Mouse (Mus musculus) ES-E14 (cell line): ENCODE results near the gene Gm8279. TPM values are rescaled to one million over a fixed set of nuclear protein-coding genes. Genes with fewer than 3 reads are reported as not detected.
"Not testable (repeated sequence)": the region's sequence is repeated elsewhere in the genome, so short reads cannot be mapped to it uniquely, and the experiment has no call there.

Experiments
- DNase-seq: peaks from one replicate; pipeline ENCODE4 v3.0.0-alpha.2; 2013; ENCODE audit warnings: low read depth, low spot score
- H3K27ac ChIP-seq: 2 replicates; pipeline ENCODE4 v1.5.1; 2012; ENCODE audit warnings: low read depth, mild to moderate bottlenecking, low read length, moderate library complexity, mixed read lengths; ENCODE audit not compliant: poor library complexity, insufficient read depth, severe bottlenecking
- H3K36me3 ChIP-seq: 2 replicates; pipeline ENCODE4 v1.6.1; 2012; ENCODE audit warnings: mild to moderate bottlenecking, low read length, moderate library complexity, mixed read lengths; ENCODE audit not compliant: control insufficient read depth, poor library complexity, insufficient read depth, severe bottlenecking
- H3K4me1 ChIP-seq, 2 experiments: fragments of 150-350 bp in 1 of 2; sonication (generic) in 1 of 2; 2 replicates each; pipeline ENCODE4 v1.6.1; 2012; ENCODE audit warnings: low read length in 2 of 2, mild to moderate bottlenecking in 1 of 2, mixed read lengths in 1 of 2; ENCODE audit not compliant: control insufficient read depth in 2 of 2, insufficient read depth in 2 of 2, poor library complexity in 1 of 2
- H3K4me3 ChIP-seq, 2 experiments: fragments of 150-350 bp in 1 of 2; sonication (generic) in 1 of 2; 2 replicates each; pipeline ENCODE4 v1.5.1; 2012; ENCODE audit warnings: low read length in 2 of 2, low read depth in 1 of 2, mild to moderate bottlenecking in 1 of 2, mixed read lengths in 1 of 2; ENCODE audit not compliant: insufficient read depth in 1 of 2, poor library complexity in 1 of 2, severe bottlenecking in 1 of 2
- H3K9ac ChIP-seq: 2 replicates; pipeline ENCODE4 v1.6.1; 2012; ENCODE audit warnings: low read depth, mild to moderate bottlenecking, low read length, mixed read lengths; ENCODE audit not compliant: poor library complexity, insufficient read depth, severe bottlenecking
- H3K9me3 ChIP-seq: fragments of 150-350 bp; sonication (generic); 2 replicates; pipeline ENCODE4 v1.6.1; 2012; ENCODE audit warnings: low read depth, mild to moderate bottlenecking, low read length; ENCODE audit not compliant: control insufficient read depth, insufficient read depth
- in situ Hi-C, 2 experiments: fragments of 600-800 bp; cut with MboI; formaldehyde crosslinking; loops; one replicate each; pipeline ENCODE4 v1.15.1; 2025; ENCODE audit warnings: low sequenced_read_pairs in 2 of 2, inconsistent platforms in 1 of 2; ENCODE audit not compliant: unreplicated experiment in 2 of 2
- total RNA-seq: library from RNA; depleted of rRNA; stranded (reverse); fragments of 300-350 nt; gene quantifications from 2 replicates; pipeline ENCODE4 v1.2.3, GENCODE M21; 2012; rRNA removed

Gm8279 gene
- total RNA-seq = 1.2 TPM in 1 of 2 replicates, not detected in the other

- in situ Hi-C loops, H3K4me1 ChIP-seq, H3K27ac ChIP-seq, H3K9ac ChIP-seq, H3K4me3 ChIP-seq, DNase-seq, H3K36me3 ChIP-seq, H3K9me3 ChIP-seq: not testable (repeated sequence)
These were observed at the start of gene Gm8279 for GRCm38 (mm10) chr14:5131219-5131618. Gm8279 (plus strand) TSS chr14:5131519.

GRCm38 (mm10) chr14:5164235-5164634 lies 32.9 kb downstream of the Gm8279 start, which contains the start of gene Gm3317:
Gm3317 (plus strand) TSS chr14:5164535.
- H3K36me3 ChIP-seq, DNase-seq, H3K4me3 ChIP-seq, H3K4me1 ChIP-seq, H3K9ac ChIP-seq, H3K9me3 ChIP-seq, H3K27ac ChIP-seq, in situ Hi-C loops: not testable (repeated sequence)

GRCm38 (mm10) chr14:5185493-5185892 lies 54.2 kb downstream of the Gm8279 start, which contains the start of gene Gm8271:
Gm8271 (plus strand) TSS chr14:5185793.
- H3K4me3 ChIP-seq, H3K4me1 ChIP-seq, in situ Hi-C loops, H3K27ac ChIP-seq, H3K9ac ChIP-seq, DNase-seq, H3K9me3 ChIP-seq, H3K36me3 ChIP-seq: not testable (repeated sequence)

Other genes with a start within 250 kb of the Gm8279 start
- gene Gm3278, start 239.1 kb upstream of the Gm8279 start, total RNA-seq = not detected in 2 replicates
- not detected in 2 replicates for gene Gm8297, start 147.6 kb upstream of the Gm8279 start, total RNA-seq
- gene Gm3298, start 115.6 kb upstream of the Gm8279 start, total RNA-seq = not detected in 2 replicates
- not detected in 2 replicates for gene 4930555G01Rik, start 80.9 kb upstream of the Gm8279 start, total RNA-seq
- 0.16 and 0.31 TPM in 2 replicates for gene Gm8281, start 60.5 kb upstream of the Gm8279 start, total RNA-seq
- gene Gm3317, start 33.0 kb downstream of the Gm8279 start, total RNA-seq = 2.6 and 3.0 TPM in 2 replicates
- not detected in 2 replicates for gene Gm8271, start 54.3 kb downstream of the Gm8279 start, total RNA-seq
- 0.22 TPM in 1 of 2 replicates, not detected in the other for gene Gm3526, start 129.1 kb downstream of the Gm8279 start, total RNA-seq
- gene Gm3542, start 203.4 kb downstream of the Gm8279 start, total RNA-seq = not detected in 2 replicates